Mouse (Mus musculus) heart, adult 18-20 months (tissue): ENCODE measurements around the gene Padi3. TPM values are rescaled to one million over a fixed set of nuclear protein-coding genes. Genes with fewer than 3 reads are reported as not detected.

Experiments
- DNase-seq, 2 experiments: peaks; one replicate each; pipeline ENCODE4 v3.0.0; 2021 to 2022; ENCODE audit warnings: mixed read lengths in 1 of 2
- total RNA-seq, 2 experiments: library from RNA; stranded (reverse); gene quantifications; 2 replicates each; pipeline ENCODE4 v1.2.3; 2021

The Padi3 gene
- total RNA-seq, 2 experiments from 2014 or later, result 0.15 TPM; not detected in 1

GRCm38 (mm10) chr4:140815996-140816917 is 5.8 kb upstream of the Padi3 start:
- DNase-seq, result peak in 1 of 2 experiments; percentile 19

GRCm38 (mm10) chr4:140815496-140815895 is 5.0 kb upstream of the Padi3 start:
- DNase-seq, result no peak

GRCm38 (mm10) chr4:140814241-140815225 is 4.1 kb upstream of the Padi3 start:
- peak; percentile 36 to 45 for DNase-seq

GRCm38 (mm10) chr4:140813358-140814185 is 3.1 kb upstream of the Padi3 start:
- DNase-seq, result no peak

GRCm38 (mm10) chr4:140812609-140813008 is 2.2 kb upstream of the Padi3 start:
- peak in 1 of 2 experiments; percentile 31 for DNase-seq

GRCm38 (mm10) chr4:140812191-140812590 is 1.7 kb upstream of the Padi3 start:
- DNase-seq, result peak in 1 of 2 experiments; percentile 20

- DNase-seq, result peak in 1 of 2 experiments; percentile 35
These were observed 1.3 kb downstream of the Padi3 start for GRCm38 (mm10) chr4:140809118-140809517.

- DNase-seq, result no peak
These were observed 5.8 kb downstream of the Padi3 start for GRCm38 (mm10) chr4:140804601-140805000.

- no peak for DNase-seq
These were observed 9.1 kb downstream of the Padi3 start for GRCm38 (mm10) chr4:140801364-140801763.

GRCm38 (mm10) chr4:140796786-140797185 is 13.7 kb downstream of the Padi3 start:
- DNase-seq, result no peak

- DNase-seq, result no peak
These were observed 15.8 kb downstream of the Padi3 start for GRCm38 (mm10) chr4:140794678-140795077.

GRCm38 (mm10) chr4:140793795-140794194 is 16.7 kb downstream of the Padi3 start:
- DNase-seq, result no peak

- DNase-seq, result no peak
These were observed 17.9 kb downstream of the Padi3 start for GRCm38 (mm10) chr4:140792584-140792983.

GRCm38 (mm10) chr4:140791071-140791470 is 19.4 kb downstream of the Padi3 start:
- DNase-seq, result peak in 1 of 2 experiments; percentile 28

- peak in 1 of 2 experiments; percentile 13 for DNase-seq
These were observed 20.5 kb downstream of the Padi3 start for GRCm38 (mm10) chr4:140789983-140790382.

- DNase-seq, result peak; percentile 47 to 83
These were observed 21.5 kb downstream of the Padi3 start for GRCm38 (mm10) chr4:140788983-140789382.

GRCm38 (mm10) chr4:140788264-140788663 is 22.2 kb downstream of the Padi3 start:
- no peak for DNase-seq

- peak; percentile 53 to 84 for DNase-seq
These were observed 23.0 kb downstream of the Padi3 start for GRCm38 (mm10) chr4:140787414-140787813.

GRCm38 (mm10) chr4:140785217-140785616 is 25.2 kb downstream of the Padi3 start:
- no peak for DNase-seq

GRCm38 (mm10) chr4:140784292-140784945 is 26.0 kb downstream of the Padi3 start:
- no peak for DNase-seq

GRCm38 (mm10) chr4:140782821-140783220 is 27.6 kb downstream of the Padi3 start:
- no peak for DNase-seq
